Mouse (Mus musculus) heart, embryonic 12.5 days (tissue): ENCODE measurements around the gene Rrp8. TPM values are rescaled to one million over a fixed set of nuclear protein-coding genes. Genes with fewer than 3 reads are reported as not detected.
"Not testable (repeated sequence)": the region's sequence is repeated elsewhere in the genome, so short reads cannot be mapped to it uniquely, and the experiment has no call there.

ENCODE experiments used
- ATAC-seq: fragments of 200-750 bp; cut with Nextera tagmentation; 2 replicates; pipeline ENCODE4 v1.8.0; 2017; ENCODE audit warnings: moderate TSS enrichment, moderate library complexity; ENCODE audit not compliant: insufficient number of reproducible peaks, low FRiP score
- H3K27ac ChIP-seq: fragments of 300-500 bp; sonication (generic); 2 replicates; pipeline ENCODE4 v1.5.1; 2016; ENCODE audit warnings: mild to moderate bottlenecking, moderate library complexity; ENCODE audit not compliant: poor library complexity, severe bottlenecking
- H3K27me3 ChIP-seq: fragments of 300-500 bp; sonication (generic); replicated peaks from 2 replicates; pipeline ENCODE4 v1.6.1; 2016; ENCODE audit warnings: mild to moderate bottlenecking, moderate library complexity
- H3K36me3 ChIP-seq: fragments of 300-500 bp; sonication (generic); 2 replicates; pipeline ENCODE4 v1.6.1; 2016; ENCODE audit warnings: mild to moderate bottlenecking, moderate library complexity
- H3K4me1 ChIP-seq: fragments of 300-500 bp; sonication (generic); replicated peaks from 2 replicates; pipeline ENCODE4 v1.6.1; 2016; ENCODE audit warnings: mild to moderate bottlenecking
- H3K4me2 ChIP-seq: fragments of 300-500 bp; sonication (generic); 2 replicates; pipeline ENCODE4 v1.6.1; 2016; ENCODE audit warnings: mild to moderate bottlenecking, moderate library complexity
- H3K4me3 ChIP-seq: fragments of 300-500 bp; sonication (generic); 2 replicates; pipeline ENCODE4 v1.5.1; 2016; ENCODE audit warnings: mild to moderate bottlenecking
- H3K9ac ChIP-seq: fragments of 300-500 bp; sonication (generic); 2 replicates; pipeline ENCODE4 v1.6.1; 2016; ENCODE audit warnings: mild to moderate bottlenecking, moderate library complexity
- H3K9me3 ChIP-seq: fragments of 300-500 bp; sonication (generic); replicated peaks from 2 replicates; pipeline ENCODE4 v1.6.1; 2016; ENCODE audit warnings: mild to moderate bottlenecking, moderate library complexity
- WGBS: fragments of 180-500 bp; shearing (Covaris S2); methylation state at CpG from one replicate; pipeline ENCODE4 v1.1.7; 2016; 5-methylcytosine and 5-hydroxymethylcytosine counted together
- polyA plus RNA-seq: library from polyadenylated mRNA; unstranded; fragments of >200 nt; fragmentation: Nextera tagmentation; extraction: Ambion mirVana; gene quantifications from 2 replicates; pipeline ENCODE4 v1.2.1, GENCODE M21; 2016

Rrp8 gene
- polyA plus RNA-seq, 1 experiment from 2014 or later, result 30.9 TPM

DNA sequence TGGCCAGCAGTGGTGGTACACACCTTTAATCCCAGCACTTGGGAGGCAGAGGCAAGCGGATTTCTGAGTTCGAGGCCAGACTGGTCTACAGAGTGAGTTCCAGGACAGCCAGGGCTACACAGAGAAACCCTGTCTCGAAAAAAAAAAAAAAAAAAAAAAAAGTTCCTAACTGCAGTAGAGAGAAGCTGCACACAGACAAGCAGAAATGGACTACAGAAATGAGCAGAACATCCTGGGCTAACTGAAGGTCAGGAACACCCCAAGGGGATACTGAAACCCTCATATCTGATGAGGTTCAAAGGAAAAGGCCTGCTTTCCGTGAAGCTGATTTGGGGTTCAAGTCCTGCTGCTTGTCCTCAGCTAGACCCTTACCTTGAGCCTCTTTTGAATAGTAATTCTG lies 1.7 kb downstream of the Rrp8 start:
- not testable (repeated sequence) for H3K27me3 ChIP-seq, H3K9me3 ChIP-seq, ATAC-seq
- peak overlapping the region; percentile 98 for H3K9ac ChIP-seq
- peak overlapping the region; percentile 94 for H3K4me3 ChIP-seq
- peak overlapping the region; percentile 96; the same call in 1 of the 2 replicates for H3K27ac ChIP-seq
- peaks cover 50% of the 10 kb centered on the region for H3K36me3 ChIP-seq
- WGBS, result 45% methylated on average over 4 of the region's 4 CpGs
- peak overlapping the region; percentile 84 for H3K4me2 ChIP-seq
- peaks cover 33% of the 10 kb centered on the region for H3K4me1 ChIP-seq

DNA sequence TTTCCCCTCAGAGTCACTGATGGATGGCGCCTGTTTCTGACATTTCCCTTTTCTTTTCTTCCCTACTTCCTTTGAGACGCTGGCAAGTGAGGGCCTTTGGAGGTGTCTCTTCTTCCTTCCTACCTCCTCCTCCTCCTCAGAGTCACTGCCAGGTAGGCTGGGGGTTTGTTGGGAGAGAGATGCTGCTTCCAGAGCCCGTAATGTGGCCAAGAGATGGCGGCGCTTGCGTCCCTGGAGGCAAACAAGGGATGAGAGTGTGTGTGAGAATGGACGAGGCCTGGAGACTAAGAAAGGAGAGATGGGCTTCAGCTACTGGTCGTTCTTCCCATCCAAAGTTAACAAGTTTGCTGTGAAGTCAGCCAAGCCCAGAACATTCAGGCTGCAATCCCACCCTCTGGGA lies 2.4 kb downstream of the Rrp8 start:
- Histone ChIP-seq H3K9ac (0 out of 2 replicates have a peak overlapping the region, but pooled peaks have one; percentile 3), H3K4me1 (peaks cover 26% of the 10 kb centered on the region), H3K4me3 (no peak overlapping the region), H3K9me3 (no peaks in the 10 kb centered on the region), H3K4me2 (peak overlapping the region; percentile 84), H3K27ac (no peak overlapping the region), H3K36me3 (peaks cover 50% of the 10 kb centered on the region), H3K27me3 (no peaks in the 10 kb centered on the region)
- ATAC-seq, result no peak
- 84% methylated on average over 8 of the region's 8 CpGs for WGBS

DNA sequence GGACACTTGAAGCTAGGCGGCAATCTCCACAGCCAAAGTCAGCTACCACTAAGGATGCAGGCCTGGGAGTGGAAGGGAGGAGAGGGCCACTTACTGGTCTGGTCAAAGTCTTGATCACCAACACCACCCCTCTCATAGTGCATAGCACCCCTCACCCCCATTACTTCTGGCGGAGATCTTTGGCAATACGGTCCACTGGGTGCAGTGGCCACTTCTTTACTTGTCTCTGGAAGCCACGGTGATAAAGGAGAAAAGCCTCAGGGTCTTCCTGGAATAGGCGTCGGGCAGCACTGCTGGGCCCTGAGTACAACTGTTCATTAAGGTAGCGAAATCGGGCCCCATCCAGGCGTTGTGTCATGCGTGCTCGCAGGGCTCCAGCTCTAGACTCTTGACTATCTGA lies 3.3 kb downstream of the Rrp8 start:
- Histone ChIP-seq H3K9ac (no peak overlapping the region), H3K36me3 (peaks cover 58% of the 10 kb centered on the region), H3K4me2 (no peak overlapping the region), H3K27me3 (no peaks in the 10 kb centered on the region), H3K9me3 (no peaks in the 10 kb centered on the region), H3K27ac (no peak overlapping the region), H3K4me3 (no peak overlapping the region), H3K4me1 (peaks cover 16% of the 10 kb centered on the region)
- 93% methylated on average over 11 of the region's 11 CpGs for WGBS
- no peak for ATAC-seq

- Histone ChIP-seq H3K9me3 (no peaks in the 10 kb centered on the region), H3K9ac (no peak overlapping the region), H3K27ac (no peak overlapping the region), H3K4me1 (no peaks in the 10 kb centered on the region), H3K4me3 (no peak overlapping the region), H3K27me3 (no peaks in the 10 kb centered on the region), H3K4me2 (no peak overlapping the region), H3K36me3 (peaks cover 50% of the 10 kb centered on the region)
- WGBS, result 86% methylated on average over 6 of the region's 6 CpGs
- no peak for ATAC-seq
These were observed 8.3 kb downstream of the Rrp8 start for GRCm38 (mm10) chr7:105728701-105729428.

DNA sequence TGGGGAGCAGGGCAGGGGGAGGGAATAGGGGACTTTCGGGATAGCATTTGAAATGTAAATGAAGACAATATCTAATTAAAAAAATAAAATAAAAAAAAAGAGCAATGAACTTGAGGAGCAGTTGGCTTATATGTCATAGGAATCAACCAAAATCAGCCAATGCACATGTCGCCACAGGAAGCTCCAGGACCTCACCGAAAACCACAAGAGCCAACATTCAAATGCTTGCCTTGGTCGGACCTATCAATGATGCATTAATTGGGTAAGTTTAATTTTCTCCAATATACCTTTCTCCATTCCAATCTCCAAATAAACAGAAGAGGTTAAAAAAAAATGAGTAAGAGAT lies 10.2 kb downstream of the Rrp8 start:
- H3K4me3 ChIP-seq, result no peak overlapping the region
- no peak overlapping the region for H3K27ac ChIP-seq
- H3K4me2 ChIP-seq, result no peak overlapping the region
- no peaks in the 10 kb centered on the region for H3K9me3 ChIP-seq
- no peak for ATAC-seq
- peaks cover 30% of the 10 kb centered on the region for H3K36me3 ChIP-seq
- 94% methylated on average over 4 of the region's 4 CpGs for WGBS
- no peak overlapping the region for H3K9ac ChIP-seq
- H3K4me1 ChIP-seq, result no peaks in the 10 kb centered on the region
- no peaks in the 10 kb centered on the region for H3K27me3 ChIP-seq

- Histone ChIP-seq H3K4me2 (no peak overlapping the region), H3K9me3 (no peaks in the 10 kb centered on the region), H3K4me3 (no peak overlapping the region), H3K4me1 (no peaks in the 10 kb centered on the region), H3K9ac (no peak overlapping the region), H3K27me3 (no peaks in the 10 kb centered on the region), H3K27ac (no peak overlapping the region), H3K36me3 (peaks cover 25% of the 10 kb centered on the region)
- peak; percentile 64 for ATAC-seq
- WGBS, result 78% methylated on average over 4 of the region's 4 CpGs
These were observed 10.8 kb downstream of the Rrp8 start for GRCm38 (mm10) chr7:105726144-105726979.

DNA sequence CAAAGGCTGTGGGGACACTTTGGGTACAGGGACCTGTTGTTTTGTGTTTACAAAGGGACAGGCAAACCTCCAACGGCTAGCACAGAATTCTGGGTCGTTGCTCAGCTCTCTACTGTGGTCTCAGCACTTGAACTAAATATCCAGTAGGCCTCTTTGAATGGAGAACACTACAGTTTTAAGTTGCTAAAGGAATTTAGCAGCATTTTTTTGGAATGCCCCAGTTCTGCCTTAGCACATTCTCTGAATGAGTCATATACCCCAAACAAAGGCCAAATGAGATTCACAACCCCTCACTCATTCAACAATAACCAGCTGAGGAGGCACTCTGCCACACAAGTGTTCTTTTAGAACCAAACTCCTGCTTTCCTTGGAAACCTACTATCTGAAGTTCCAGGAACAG lies 15.3 kb downstream of the Rrp8 start:
- Histone ChIP-seq H3K9me3 (no peaks in the 10 kb centered on the region), H3K4me1 (no peaks in the 10 kb centered on the region), H3K4me3 (no peak overlapping the region), H3K36me3 (no peaks in the 10 kb centered on the region), H3K9ac (no peak overlapping the region), H3K27ac (no peak overlapping the region), H3K4me2 (no peak overlapping the region), H3K27me3 (no peaks in the 10 kb centered on the region)
- ATAC-seq, result no peak
- 61% methylated on average over 2 of the region's 2 CpGs for WGBS

DNA sequence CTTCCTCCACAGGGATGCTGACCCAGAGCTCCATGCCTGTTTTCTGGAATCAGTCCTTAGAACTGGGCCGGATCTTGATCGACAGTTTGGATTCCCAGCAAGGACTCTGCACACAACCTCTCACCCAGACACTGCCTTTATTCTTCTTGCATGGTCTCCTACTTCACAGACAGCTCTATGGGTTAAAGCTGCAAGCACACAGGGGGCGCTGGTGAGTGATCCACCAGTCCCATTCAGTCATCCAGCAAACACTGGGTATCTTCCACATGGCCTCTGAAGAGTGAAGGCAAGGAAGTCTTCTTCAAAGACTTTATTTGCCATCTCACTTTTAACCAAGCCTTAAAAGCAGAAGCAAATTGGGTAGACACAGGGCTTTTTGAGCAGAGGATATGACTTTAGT lies 21.8 kb downstream of the Rrp8 start:
- 57% methylated on average over 3 of the region's 3 CpGs for WGBS
- H3K4me3 ChIP-seq, result no peak overlapping the region
- no peaks in the 10 kb centered on the region for H3K4me1 ChIP-seq
- no peak overlapping the region for H3K9ac ChIP-seq
- no peak for ATAC-seq
- H3K36me3 ChIP-seq, result no peaks in the 10 kb centered on the region
- H3K27me3 ChIP-seq, result no peaks in the 10 kb centered on the region
- no peak overlapping the region for H3K27ac ChIP-seq
- H3K4me2 ChIP-seq, result no peak overlapping the region
- no peaks in the 10 kb centered on the region for H3K9me3 ChIP-seq

GRCm38 (mm10) chr7:105708733-105709132 lies 28.5 kb downstream of the Rrp8 start:
- Histone ChIP-seq H3K4me2 (no peak overlapping the region), H3K27me3 (no peaks in the 10 kb centered on the region), H3K9me3 (no peaks in the 10 kb centered on the region), H3K36me3 (no peaks in the 10 kb centered on the region), H3K9ac (no peak overlapping the region), H3K4me1 (no peaks in the 10 kb centered on the region), H3K27ac (no peak overlapping the region), H3K4me3 (no peak overlapping the region)
- no peak for ATAC-seq
- 72% methylated on average over 5 of the region's 5 CpGs for WGBS

- H3K4me3 ChIP-seq, result no peak overlapping the region
- no peak overlapping the region for H3K9ac ChIP-seq
- H3K9me3 ChIP-seq, result no peaks in the 10 kb centered on the region
- no peak overlapping the region for H3K4me2 ChIP-seq
- no peak for ATAC-seq
- WGBS, result 73% methylated on average over 4 of the region's 4 CpGs
- no peaks in the 10 kb centered on the region for H3K36me3 ChIP-seq
- no peaks in the 10 kb centered on the region for H3K4me1 ChIP-seq
- peaks cover 4% of the 10 kb centered on the region; the same call in 1 of the 2 replicates for H3K27me3 ChIP-seq
- H3K27ac ChIP-seq, result no peak overlapping the region
These were observed 33.4 kb downstream of the Rrp8 start for GRCm38 (mm10) chr7:105703816-105704215.

- H3K27me3 ChIP-seq, result peaks cover 4% of the 10 kb centered on the region; the same call in 1 of the 2 replicates
These were observed 34.0 kb downstream of the Rrp8 start for GRCm38 (mm10) chr7:105703184-105703583.

More at GRCm38 (mm10) chr7:105703184-105703583, 34.0 kb downstream of the Rrp8 start:
- Histone ChIP-seq H3K9me3 (no peaks in the 10 kb centered on the region), H3K4me2 (no peak overlapping the region), H3K4me1 (no peaks in the 10 kb centered on the region), H3K9ac (no peak overlapping the region), H3K27ac (no peak overlapping the region), H3K36me3 (no peaks in the 10 kb centered on the region), H3K4me3 (no peak overlapping the region)
- ATAC-seq, result no peak
- WGBS, result 80% methylated on average over 16 of the region's 16 CpGs
